Mouse (Mus musculus) megakaryocyte, adult 5-6 weeks (primary cell): ENCODE measurements around the gene Adm. TPM values are rescaled to one million over a fixed set of nuclear protein-coding genes. Genes with fewer than 3 reads are reported as not detected.
A peak's percentile ranks its signal among the peaks of the same experiment; 100 is the strongest.
"Not testable (repeated sequence)": the region's sequence is repeated elsewhere in the genome, so short reads cannot be mapped to it uniquely, and the experiment has no call there.

Experiments
- ATAC-seq: 2 replicates; pipeline ENCODE4 v1.8.0; 2016; ENCODE audit warnings: mild to moderate bottlenecking, inconsistent platforms; ENCODE audit not compliant: poor library complexity, severe bottlenecking
- total RNA-seq, 2 experiments: library from RNA; stranded (forward) in 1 of 2; stranded (reverse) in 1 of 2; fragments of 153-499, 151-499 nt in 1 of 2; fragments of 221-1000, 200-1000 nt in 1 of 2; gene quantifications; 2 replicates each; pipeline versions ENCODE4 v1.2.3 to v1.2.4; 2015 to 2017

Gene Adm
- total RNA-seq (2015) (0.13 TPM in 1 of 2 replicates, not detected in the other), total RNA-seq (2017) (not detected in 2 replicates)

DNA sequence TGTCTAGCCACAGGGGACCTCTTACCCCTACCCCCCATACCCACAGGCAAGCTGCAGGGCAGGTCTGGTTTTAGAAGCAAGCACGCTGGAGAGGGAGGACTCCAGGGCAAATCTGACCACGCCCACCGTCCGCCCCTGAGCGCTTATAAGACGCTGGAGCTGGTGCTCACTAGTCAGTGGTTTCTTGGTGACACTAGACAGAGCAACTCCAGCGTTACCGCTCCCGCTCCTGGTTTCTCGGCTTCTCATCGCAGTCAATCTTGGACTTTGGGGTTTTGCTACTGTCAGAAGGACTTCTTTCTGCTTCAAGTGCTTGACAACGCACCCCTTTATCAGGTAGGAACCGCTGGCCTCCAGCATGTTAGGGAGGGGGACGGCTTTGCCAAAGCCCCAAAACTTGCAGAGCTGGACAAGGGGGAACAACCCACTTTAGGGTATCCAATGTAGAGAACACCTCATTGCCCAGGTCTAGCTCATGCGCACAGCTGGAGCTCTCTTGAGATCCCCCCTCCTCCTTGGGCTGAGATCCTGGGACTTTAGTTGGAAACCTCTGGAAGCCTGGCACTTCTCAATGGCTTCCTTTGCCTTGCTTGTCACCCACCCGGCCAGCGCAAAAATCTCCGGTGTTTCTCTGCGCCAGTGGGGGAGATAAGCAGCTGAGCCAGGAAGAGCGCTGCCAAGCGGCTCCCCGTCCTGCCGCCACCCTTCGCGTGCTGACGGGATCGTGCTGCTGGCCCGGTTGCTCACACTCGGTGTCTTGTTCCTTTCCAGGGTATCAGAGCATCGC lies at the start of gene Adm:
Adm (plus strand) TSS at position 176 of the 787 bp plus-strand sequence.
- no peak for ATAC-seq

DNA sequence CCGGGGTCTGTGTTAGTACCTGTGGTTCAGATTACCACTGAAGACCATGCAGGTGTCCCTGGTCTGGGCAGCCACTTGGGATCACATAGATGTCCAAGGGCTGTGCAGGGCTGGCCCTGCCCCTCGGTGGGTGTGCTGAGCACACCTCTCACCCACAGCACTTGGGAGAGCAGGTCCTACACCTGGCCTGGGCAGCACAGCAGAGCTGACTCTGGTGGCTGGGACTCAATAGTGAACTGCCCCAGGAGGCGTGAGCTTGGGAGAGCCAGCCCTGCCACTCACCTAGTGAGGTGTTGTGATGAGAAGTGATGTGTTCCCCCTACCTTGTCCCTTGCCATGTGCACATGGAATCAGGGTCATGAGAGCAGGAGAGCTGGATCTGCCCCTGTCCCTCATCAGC lies 43.8 kb upstream of the Adm start:
- ATAC-seq = no peak

DNA sequence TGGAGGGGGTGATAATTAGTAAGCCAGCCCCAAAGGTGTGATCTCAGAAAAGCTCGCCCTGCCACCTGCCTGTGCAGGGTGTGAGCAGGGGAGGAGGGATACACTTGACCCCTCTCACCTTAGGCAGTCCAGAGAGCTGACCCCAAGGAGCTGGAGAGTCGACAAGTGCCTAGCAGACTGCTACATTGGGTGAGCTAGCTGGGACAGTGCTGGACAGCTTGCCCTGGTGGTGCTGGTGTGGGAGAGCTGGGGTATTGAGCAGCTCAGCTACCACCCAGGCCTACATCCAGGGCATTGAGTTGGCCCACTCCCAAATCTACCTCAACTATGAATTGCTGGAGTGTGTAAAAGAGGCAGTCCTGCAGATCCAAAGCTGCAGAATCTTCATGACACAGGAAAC lies 43.3 kb upstream of the Adm start:
- ATAC-seq = no peak

DNA sequence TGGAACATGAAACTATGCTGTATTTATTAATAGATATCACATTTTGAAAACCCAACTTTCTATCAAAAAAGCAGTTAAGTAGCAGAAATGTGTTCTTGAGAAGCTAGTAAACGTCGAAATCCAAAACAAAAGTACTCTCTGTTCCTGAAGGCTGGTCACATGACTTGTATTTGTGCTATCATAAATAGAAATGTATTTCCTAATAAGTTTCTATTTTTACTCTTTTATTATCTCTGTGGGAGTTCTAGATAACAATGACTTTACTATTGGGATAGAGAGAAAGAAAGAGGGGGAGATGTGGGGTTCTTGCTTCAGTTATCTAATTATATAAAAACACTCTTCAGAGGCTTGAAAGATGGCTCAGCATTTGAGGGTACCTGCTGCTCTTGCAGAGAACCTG lies 42.2 kb upstream of the Adm start:
- no peak for ATAC-seq

DNA sequence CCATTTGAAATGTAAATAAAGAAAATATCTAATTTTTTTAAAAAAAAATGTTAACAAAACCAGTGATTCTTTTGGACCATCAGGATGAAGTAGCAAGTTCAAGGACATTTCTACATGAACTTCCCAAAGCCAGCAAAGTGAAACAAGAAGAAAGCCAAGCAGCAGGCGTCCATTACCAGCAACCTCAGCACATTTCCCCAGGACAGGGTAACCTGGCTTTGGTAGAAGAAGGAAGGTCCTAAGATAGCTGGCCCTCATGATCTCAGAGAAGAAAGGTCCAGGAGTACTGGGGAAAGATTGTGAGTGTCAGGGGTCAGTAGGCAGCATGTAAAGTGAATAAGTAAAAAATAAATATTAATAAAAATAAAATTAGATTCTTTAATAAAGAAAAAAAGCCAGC lies 39.7 kb upstream of the Adm start:
- no peak for ATAC-seq

DNA sequence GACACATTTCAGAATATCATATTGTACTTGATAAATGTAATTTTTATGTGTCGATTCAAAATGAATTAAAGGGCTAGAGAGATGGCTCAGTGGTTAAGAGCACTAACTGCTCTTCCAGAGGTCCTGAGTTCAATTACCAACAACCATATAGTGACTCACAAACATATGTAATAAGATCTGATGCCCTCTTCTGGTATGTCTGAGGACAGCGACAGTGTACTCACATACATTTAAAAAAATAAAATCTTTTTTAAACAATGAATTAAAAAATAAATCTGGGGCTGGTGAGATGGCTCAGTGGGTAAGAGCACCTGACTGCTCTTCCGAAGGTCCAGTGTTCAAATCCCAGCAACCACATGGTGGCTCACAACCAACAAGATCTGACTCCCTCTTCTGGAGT lies 33.5 kb upstream of the Adm start:
- not testable (repeated sequence) for ATAC-seq

DNA sequence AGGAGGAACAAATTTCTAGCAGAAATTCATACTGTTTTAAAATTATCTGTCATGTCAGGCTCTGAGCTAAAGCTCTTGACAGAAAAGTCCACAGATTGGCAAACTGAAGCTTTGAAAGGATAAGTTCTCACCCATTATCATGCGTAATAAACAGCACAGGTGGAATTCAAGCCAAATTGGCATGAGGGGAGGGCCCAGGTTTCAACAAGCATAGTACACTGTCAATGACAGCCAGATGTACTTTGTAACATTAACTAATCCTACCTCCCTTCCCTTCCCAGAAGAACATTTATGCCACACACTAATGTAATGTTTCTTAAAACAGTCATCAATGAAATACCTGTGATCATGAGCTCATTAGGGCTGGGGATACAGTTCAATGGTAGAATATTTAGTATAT lies 30.3 kb upstream of the Adm start:
- ATAC-seq = no peak

DNA sequence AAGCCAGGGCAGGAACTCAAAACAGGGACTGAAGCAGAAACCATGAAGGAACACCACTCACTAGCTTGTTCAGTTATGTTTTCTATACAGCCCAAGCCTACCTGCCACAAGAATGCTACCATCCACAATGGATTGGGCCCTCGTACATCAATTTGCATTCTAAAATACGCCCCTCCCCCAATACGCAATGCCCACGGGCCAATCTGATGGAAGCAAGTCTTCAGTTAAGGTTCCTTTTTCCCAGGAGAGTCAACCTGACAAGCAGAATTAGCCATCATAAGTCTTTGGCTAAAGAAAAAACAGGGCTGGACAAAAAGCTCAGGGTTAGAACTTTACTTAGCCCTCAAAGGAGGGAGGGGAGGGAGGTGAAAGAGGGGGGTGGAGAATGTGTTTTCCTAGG lies 22.0 kb upstream of the Adm start:
- no peak for ATAC-seq

DNA sequence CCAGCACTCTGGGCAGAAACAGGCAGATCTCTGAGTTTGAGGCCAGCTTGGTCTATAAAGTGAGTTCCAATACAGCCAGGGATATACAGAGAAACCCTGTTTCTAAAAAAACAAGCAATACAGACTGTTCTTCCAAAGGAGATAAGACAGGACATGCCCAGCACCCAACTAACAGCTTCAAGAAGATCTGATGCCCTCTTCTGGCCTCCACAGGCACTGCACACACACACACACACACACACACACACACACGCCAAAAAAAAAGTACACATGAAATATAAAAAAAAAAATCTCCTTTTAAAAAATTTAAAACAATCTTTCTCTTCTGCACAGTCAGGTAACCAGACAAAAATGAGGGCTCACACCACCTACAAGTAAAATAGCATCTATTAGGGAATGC lies 20.6 kb upstream of the Adm start:
- ATAC-seq = no peak

DNA sequence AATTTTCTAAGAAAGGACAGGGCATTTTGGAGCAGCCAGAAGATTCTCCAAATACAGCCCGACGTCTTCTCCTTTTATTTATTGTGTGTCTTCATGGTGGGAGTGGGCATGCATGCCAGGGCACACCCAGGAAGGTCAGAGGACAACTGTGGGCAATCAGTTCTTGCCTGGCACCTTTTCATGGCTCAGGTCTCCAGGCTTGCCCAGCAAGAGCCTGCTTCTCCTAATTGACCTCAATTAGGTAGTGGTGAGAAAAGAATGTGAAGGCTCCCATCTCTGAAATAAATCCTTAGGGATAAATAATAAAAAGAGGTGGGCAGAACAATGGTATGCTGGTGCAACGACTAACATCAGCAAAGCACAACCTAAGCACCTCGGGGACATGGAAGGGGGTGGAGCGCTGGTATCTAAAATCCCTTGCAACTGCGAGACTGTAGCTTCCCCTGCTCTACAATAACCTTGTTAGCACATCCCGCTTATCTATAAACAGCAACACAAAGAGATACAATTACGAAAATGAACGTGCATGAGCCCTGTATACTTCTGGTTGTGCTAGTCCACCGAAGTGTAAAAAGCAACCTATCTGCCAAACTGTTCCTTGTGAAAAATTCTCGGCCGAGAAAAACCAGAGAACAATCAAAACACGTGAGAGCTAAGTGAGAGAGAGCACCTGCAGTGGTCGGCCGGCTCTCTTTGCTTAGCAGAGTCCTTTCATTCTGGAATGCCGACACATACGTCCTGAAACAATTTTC lies 13.9 kb upstream of the Adm start:
- no peak for ATAC-seq

DNA sequence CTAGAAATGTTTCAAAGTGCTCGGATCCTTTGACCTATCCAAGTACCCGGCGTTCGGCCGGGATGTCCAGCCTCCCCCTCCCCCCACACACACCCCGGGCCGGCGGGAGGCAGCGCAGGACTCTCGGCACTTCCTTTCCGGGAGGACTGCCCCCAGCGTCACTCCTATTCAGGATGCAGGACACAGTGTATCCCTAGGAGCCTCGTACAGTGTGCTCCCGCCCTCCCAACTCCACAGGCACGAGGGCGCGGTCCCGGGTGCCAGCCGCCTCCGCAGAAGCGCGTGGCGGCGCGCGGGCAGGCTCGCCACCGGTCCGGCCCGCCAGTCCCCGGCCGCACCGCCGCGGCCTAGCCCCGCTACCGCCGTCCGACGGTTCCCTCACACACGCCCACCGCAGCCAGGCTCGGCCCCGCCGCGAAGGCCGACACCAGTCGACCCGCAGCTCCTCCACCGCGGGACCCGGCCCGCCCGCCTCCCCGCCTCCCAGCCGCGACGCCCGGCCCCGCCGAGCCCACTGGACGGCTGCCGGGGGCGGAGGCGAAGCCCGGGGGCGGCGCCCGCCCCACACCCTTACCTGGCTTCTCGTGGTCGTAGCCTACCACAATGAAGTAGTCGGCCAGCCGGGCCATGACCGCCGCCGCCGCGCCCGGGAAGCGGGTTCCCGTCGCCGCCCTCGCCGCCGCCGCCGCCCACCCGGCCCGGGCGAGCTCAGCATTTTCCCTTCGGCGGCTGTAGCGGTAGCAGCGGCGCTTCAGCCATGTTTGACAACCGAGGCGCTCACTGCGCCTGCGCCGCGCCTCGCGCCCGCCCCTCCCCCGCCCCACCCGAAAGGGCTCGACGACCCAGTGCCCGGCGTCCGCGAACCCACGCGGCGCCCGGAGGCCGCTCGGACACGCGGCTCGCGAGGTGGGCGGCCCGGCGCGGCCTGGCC lies 13.1 kb upstream of the Adm start, which contains the start of gene Sbf2:
Sbf2 (minus strand) TSS at position 790 of the 931 bp plus-strand sequence.
- ATAC-seq = peak; percentile 60

DNA sequence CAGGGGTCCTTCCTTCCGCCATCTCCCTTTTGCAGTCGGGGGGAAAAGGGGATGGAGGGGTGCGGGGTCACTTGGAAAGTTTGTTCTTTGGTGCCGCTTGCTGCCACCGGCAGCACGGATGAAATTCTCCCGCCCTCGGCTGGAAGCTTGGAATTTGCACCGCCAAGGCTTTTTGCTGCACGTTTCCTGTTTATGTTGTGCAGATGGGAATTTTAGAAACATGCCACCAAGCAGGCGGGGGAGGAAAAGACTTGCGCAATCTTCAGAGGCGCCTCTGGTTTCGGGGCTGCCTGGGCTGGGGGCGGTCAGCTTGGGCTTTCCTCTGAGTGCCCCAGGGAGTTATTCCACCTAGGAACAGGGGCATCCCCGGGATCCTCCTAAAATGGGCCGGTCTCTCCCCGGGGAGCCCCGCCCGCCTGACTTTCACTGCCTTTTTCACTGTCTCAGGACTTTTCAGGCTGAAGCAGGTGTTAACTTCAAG lies 12.3 kb upstream of the Adm start:
- ATAC-seq = no peak

DNA sequence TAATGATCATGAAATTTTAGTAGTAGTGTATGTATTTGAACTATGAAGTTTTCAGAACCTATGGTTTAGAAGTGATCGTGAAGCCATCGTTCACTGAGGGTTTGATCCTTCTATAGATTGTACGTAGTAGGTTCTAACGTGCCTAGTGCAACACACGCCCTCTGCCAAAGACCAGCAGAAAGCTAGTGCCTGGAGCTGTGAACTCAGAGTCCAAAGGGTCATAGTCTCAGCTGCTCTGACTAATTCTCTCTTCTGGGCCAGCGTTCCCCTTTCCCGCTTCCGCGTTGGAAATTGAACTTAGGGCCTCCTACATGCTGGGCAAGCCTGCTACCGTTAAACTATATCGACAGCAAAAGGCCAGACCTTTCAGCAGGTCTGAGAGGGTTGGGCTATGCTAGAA lies 11.7 kb upstream of the Adm start:
- ATAC-seq = 0 out of 2 replicates have a peak, but pooled peaks have one; percentile 11

DNA sequence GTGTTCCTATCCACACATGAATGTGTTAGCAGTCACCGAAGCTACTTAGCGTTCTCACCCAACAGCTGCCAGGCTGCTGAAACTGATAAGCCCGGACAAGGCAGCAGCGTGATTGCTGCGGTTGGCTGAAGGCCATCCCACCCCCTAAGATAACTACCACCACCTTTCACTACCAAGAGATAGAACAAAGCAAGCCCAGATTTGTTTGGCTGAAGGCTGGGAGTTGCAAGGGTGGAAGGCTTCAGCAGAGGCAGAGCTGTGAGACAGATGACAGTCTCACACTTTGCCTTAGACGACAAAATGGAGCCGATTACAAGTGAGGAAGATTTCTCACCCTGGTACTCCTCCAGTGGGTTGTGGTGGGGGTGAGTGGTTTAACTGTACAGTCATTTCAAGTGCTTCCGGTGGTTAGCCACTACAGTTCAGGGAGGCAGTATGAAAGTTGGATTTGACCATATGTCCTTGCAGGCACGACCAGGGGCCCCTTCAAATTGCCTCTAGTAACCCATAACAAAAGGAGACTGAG lies 8.3 kb upstream of the Adm start:
- ATAC-seq = peak; percentile 51

DNA sequence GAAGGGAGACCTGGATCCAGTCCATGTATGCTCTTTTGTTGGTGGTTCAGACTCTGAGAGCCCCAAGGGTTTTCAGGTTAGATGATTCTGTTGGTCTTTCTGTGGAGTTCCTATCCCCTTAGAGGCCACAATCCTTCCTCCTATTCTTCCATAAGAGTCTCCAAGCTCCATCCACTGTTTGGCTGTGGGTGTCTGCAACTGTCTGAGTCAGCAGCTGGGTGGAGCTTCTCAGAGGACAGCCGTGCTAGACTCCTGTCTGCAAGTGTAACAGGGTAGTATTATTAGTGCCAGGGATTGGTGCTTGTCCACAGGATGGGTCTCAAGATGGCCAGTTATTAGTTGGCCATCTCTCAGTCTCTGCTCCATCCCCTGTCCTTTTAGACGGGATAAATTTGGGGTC lies 3.4 kb upstream of the Adm start:
- no peak for ATAC-seq

DNA sequence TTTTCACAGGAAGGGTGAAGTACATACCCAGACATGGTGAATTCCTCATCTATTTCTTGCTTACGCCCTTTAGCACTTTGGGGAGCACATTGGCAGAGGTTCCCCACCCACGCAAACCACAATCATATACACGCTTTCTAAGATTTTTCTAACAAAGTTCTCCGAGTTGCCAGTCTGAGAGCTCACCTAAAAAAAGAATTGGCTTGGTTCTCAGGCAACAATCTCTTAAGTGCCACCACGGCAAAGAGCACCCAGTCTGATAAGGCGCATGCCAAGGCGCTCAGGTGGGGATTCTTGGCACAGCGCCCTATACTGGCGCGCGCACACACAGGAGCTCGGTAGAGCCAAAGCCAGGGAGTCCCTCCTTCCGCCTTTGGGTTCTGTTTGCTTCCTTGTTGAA lies 2.5 kb upstream of the Adm start:
- ATAC-seq = no peak

DNA sequence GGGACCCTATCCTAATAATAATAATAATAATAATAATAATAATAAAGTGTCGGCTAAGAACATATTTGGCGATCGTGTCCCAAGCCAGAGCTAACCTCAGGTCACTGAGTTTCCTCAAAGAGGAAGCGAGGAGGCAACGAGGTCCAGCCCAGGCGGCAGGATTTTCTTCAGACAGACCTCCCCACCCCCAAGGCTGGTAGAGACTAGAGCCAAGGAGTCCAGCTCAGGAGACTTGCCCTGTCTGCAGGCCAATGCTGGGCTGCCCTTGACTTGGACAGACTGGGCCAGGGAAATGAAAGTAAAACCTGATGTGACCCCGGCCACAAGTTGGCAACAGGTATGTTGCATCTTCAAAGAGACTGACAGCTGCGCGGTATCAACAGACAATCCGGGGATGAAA lies 2.0 kb upstream of the Adm start:
- ATAC-seq = no peak

DNA sequence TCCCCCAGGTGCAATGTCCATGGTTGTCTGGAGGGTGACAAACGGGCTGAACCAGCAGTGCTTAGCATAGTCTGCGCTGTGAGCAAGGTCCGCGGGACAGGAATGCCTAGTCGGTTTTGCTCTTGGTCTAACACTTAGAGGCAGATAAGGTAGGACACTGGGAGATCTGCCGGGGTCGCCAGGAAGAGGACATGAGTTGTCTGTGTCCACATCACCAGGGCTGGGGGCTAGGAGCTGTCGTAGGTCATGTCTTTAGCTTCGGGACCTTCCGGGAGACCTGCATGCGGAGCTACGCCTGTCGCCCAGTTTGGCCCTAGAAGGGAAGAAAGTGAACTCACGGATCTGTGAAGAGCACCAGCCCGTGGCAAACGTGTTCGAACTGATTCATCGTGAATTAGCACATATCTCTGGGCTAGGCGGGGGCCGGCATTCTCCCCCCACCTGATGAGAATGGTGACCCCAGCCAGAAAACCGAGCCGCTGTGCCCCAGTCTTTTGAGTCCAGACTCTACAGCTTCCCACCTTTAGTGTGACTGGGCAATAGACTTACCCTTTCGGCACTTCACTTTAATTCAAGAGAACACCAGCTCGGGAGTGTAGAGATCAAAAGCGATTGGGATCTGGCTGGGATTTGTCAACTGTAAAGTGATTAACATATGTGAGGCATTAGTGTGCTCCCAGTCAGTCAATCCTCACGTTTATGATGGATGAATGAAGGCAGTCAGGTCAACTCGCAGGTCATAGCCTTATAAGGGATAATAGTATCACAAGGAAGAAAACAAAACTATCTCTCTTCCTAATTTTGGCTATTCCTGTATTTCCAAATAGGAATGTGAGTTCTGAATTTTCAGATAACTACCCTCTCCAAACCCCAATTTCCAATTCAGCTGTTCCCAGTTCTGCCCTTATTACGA lies 1.0 kb upstream of the Adm start:
- ATAC-seq = no peak

DNA sequence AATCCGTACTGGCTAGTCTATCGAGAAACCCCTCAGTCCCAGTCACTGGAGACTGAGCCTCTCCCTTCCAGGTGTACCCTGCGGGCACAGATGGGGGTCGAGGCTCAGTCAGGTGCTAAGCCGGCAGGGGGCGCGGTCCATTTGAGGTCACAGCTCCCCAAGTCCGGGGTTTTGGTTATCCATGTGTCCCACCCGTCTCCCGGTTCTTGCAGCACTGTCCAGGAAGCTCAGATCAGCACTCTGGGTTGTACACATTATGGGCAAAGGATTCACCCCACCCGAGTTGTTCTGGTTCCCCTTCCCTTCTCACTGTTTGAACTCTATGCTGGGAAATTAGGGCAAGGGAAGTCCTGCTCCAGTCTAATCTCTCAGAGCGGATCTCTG lies 370 bp upstream of the Adm start:
- no peak for ATAC-seq

DNA sequence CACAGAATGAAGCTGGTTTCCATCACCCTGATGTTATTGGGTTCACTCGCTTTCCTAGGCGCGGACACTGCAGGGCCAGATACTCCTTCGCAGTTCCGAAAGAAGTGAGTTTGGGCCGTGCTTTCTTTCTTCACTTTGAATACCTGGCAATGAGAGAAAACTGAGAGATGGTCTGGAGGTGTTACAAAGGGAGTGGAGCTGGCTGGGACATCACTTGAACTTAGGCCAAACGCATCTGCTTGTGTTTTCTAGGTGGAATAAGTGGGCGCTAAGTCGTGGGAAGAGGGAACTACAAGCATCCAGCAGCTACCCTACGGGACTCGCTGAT lies 776 bp downstream of the Adm start:
- no peak for ATAC-seq
